Mouse (Mus musculus): ENCODE measurements around the gene Ehd1.

Ehd1 gene

DNA sequence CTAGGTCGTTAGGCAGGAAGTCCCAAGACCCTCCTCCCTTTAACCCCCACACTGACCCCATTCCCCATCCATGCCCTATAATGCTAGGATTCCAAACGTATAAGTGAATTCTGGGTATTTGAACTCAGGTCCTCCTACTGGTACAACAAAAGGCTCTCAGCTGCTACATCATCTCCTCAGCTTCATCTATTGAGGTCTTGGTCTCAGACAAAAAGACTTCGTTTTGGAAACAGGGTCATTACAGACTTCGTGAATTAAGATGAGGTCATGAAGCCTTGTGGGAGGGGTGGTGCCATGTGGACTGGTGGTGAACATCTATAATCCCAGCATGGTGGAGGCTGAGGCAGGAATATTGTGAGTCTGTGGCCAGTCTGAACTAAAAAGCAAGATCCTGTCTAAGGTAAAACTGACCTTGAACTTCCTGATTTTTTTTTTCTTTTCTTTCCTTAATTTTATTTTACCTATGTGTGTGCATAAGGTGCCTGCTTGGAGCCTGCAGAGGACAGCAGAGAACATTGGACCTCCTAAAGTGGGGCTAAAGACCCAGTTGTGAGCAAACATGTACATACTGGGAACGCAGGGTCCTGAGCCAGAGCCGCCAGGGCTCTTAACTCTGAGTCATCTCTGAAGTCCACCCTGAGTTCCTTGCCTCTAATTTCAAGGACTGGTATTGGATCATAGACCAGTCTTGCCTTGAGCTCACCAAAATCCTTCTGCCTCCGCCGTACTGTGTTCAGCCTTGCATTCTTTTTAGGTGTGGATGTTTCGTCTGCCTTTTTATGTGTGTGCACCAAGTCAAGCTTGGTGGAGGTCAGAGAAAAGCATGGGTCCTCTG is 57.5 kb downstream of the Ehd1 start:
- DNase-seq (ENCODE audit: low spot score in 2 of 2) = no peak

DNA sequence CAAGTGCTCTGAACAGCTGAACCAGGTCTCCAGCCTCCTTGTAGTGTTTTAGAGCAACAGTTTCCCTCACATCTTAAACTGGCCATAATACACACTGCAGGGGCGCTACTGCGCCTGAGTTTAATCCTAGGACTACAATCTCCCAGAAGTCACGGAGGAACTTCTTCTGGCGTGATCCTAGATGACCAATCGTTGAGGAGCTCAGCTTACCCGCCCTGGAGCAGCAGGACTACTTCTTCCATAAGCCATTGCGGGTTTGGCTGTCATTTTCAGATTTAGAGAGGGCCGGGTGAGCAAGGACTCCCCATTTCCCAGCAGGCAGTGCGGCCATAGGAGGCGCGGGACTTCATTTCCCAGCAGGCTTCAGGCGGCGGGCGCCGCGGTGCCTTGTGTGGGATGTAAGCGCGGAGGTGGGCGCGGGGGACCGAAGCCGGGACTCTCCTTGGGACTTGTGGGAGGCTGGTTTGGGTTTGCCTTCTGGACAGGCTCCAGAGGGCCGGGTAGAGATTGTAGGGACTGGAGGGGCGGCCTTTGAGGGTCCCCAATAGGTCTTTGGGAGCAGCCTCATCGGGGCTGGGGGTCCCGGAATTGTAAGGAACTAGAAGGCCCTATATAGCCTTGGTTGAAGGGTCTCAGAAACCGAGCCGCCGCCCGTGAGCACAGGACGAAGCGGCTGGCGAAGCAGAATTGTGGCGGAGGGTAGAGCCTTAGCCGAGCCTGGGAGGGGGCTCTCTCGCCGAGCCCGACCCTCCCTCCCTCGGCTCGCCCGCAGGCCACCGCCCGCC is 58.3 kb downstream of the Ehd1 start, which contains the start of gene Men1:
TSS of gene Men1 (plus strand) at position 307 of the 785 bp plus-strand sequence.
- peak; percentile 92 to 95 for DNase-seq (ENCODE audit: low spot score in 2 of 2)

DNA sequence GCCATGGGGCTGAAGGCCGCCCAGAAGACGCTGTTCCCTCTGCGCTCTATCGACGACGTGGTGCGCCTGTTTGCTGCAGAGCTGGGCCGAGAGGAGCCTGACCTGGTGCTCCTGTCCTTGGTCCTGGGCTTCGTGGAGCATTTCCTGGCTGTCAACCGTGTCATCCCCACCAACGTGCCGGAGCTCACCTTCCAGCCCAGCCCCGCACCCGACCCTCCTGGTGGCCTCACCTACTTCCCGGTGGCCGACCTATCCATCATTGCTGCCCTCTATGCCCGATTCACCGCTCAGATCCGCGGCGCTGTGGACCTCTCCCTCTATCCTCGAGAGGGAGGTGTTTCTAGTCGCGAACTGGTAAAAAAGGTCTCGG is 58.9 kb downstream of the Ehd1 start:
- DNase-seq (ENCODE audit: low spot score in 2 of 2) = no peak

DNA sequence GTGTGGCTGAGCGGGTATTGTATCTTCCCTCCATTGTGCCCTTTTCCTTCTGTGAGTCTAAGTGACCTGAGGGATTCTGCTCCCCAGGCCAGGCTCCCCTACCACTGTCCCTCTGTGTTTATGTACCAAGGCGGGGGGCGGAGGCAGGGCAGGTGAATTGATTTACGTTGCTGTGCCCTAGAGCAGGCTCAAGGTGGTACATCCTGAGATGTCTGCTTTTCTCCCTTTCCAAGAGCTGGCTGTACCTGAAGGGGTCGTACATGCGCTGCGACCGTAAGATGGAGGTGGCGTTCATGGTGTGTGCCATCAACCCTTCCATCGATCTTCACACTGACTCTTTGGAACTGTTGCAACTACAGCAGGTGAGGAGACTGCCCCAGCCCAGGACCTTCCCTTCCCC is 60.4 kb downstream of the Ehd1 start:
- no peak for DNase-seq (ENCODE audit: low spot score in 2 of 2)

DNA sequence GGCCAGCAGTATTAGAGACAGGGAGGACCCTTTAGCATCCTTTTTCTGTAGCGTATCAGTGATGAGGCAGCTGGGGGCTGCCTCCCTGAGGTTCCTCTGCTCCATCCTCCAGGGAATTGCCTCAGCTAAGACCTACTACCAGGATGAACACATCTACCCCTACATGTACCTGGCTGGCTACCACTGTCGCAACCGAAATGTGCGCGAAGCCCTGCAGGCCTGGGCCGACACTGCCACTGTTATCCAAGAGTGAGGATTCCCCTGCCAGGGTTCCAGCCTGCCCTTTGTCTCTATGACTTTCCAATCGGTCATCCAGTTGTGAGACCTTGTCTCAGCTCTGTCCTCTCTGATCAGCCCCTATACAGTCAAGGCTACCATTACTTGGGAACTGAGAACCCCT is 61.6 kb downstream of the Ehd1 start:
- no peak for DNase-seq (ENCODE audit: low spot score in 2 of 2)

DNA sequence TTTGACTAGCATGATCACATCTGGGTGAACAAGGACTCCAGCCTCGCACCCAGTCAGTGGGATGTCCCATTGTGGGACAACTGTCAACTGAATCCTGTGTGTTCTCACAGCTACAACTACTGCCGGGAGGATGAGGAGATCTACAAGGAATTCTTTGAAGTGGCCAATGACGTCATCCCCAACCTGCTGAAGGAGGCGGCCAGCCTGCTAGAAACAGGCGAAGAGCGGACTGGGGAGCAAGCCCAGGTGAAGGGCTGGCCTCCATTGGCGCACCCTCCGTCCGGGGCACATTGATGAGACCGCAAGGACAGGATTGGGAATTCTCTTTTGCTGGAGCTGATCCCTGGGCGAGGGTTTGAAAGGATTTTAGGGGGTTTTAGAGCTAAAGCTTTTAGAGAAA is 62.2 kb downstream of the Ehd1 start:
- no peak for DNase-seq (ENCODE audit: low spot score in 2 of 2)

GRCm38 (mm10) chr19:6339191-6339590 is 62.7 kb downstream of the Ehd1 start:
- no peak for DNase-seq (ENCODE audit: low spot score in 2 of 2)

DNA sequence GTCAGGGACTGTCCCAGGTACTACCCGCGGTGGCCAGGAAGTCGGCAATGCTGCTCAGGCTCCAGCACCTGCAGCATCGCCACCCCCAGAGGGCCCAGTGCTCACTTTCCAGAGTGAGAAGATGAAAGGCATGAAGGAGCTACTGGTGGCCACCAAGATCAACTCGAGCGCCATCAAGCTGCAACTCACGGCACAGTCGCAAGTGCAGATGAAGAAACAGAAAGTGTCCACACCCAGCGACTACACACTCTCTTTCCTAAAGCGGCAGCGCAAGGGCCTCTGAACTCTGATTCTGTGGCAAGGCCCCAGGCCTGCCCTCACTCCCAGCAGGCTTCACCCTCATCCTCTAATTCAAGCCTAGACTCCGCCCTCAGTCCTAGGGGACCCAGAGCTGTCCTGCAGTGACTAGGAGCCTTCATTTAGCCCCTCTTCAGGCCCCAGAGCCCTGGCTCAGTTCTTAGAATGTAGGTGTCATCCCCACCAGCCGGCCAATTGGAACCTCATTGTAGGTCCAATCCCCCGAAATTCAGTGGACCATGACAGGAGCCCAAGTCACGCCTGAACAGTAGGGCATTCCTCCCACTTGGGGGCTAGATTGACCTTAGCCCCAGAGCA is 63.5 kb downstream of the Ehd1 start:
- no peak for DNase-seq (ENCODE audit: low spot score in 2 of 2)

DNA sequence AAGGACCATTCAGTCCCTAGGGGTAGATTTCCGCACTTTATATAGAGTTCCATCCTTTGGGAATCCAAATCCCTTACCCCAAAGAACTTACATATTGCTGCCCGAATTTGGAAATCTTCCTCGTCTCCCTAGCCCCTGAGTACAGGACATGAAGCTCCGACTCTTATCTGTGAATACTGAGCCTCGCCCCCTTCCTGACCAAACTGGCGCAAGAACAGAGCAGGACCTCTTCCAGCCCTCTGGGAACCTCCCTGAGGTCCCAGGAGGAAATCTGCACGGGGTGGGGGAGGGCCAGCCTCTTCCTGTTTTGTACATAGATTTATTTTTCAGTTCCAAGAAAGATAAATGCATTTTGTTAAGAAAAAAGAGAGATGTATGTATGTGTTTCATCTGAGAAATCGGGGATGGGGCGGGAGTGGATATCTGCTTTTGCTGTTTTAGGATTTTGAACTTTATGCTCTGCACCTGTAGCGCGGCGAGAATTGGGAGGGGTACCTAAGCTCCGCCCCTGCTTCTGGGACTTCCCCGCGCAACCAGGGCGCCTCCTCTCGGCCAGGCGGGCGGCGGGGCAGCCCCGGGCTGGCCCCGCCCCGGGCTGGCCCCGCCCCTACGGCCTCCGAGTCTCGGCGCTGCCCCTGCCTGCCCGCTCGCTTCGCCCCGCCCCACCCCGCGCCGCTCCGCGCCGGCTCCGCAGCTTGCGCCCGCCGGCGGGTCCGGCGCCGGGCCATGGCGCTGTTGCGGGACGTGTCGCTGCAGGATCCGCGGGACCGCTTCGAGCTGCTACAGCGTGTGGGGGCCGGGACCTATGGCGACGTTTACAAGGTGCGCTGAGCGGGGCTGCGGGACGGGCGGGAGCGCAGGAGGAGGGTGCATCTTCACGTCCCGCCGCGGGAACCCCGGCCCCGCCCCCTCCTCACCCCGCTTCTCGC is 64.3 kb downstream of the Ehd1 start, which contains the start of gene Map4k2:
TSS of gene Map4k2 (plus strand) at position 612 of the 929 bp plus-strand sequence.
- DNase-seq (ENCODE audit: low spot score in 2 of 2) = peak in 1 of 2 experiments; percentile 55

GRCm38 (mm10) chr19:6341453-6342077 is 65.0 kb downstream of the Ehd1 start:
- no peak for DNase-seq (ENCODE audit: low spot score in 2 of 2)

DNA sequence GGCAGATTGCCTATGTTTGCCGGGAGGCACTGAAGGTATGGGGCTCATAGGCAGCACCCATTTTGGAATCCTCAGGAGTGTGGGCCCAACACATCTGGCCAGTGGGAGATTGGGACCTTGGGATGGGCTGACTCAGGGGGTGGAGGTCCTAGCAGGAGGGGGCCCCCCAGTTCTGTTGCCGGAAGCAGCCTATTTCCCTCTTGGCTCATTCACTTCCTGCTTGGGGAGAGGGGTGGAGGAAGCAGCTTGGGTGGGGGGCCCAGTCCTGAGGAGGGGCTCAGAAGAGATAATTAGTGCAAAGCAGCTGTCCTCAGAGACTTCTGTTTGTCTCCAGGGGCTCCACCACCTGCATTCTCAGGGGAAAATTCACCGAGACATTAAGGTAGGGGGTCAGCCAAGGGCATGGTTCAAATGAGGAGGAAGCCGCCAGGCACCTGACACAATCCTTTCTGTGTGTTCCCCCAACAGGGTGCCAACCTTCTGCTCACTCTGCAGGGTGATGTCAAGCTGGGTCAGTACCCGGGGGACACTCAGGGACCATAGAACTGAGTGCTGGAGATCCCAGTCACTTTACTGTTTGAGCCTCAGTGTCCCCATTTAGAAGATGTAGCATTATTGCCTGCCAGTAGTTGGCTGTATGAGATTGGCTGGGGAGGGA is 65.9 kb downstream of the Ehd1 start:
- DNase-seq (ENCODE audit: low spot score in 2 of 2) = no peak

GRCm38 (mm10) chr19:6343066-6343925 is 66.8 kb downstream of the Ehd1 start:
- DNase-seq (ENCODE audit: low spot score in 2 of 2) = no peak

DNA sequence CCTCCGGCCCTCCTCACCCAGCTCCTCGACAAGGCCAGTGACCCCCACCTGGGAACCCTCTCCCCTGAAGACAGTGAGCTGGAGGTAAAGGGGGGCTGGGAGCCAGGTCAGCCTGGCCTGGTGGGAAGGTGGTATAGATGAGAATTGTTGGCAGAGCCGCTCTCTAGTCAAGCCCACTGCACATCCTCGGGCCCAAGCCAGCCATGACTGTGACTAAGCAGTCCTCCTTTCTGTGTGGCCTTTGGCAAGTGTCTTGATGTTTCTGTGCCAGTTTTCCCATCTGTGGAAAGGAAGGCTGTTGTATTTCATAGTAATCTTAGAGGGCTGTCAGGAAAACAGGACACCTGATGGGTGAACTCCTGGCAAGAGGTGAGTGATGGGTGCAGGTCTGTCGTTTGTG is 67.5 kb downstream of the Ehd1 start:
- DNase-seq (ENCODE audit: low spot score in 2 of 2) = no peak

DNA sequence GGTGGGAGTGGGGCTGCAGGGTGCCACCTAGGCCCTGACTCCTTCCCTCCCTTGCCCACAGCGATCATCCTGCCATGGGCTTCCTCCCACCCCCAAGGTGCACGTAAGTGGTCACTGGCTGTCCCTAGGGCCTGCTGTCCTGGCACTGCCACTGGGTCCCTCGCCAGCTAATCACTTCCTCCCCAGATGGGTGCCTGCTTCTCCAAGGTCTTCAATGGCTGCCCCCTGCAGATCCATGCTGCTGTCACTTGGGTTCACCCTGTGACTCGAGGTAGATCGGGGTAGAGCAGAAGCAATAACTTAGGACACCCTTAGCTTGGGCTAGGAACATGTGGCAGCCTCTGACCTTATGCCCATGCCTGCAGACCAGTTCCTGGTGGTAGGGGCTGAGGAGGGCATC is 69.5 kb downstream of the Ehd1 start:
- DNase-seq (ENCODE audit: low spot score in 2 of 2) = no peak

GRCm38 (mm10) chr19:6346661-6347060 is 70.1 kb downstream of the Ehd1 start:
- DNase-seq (ENCODE audit: low spot score in 2 of 2) = no peak

DNA sequence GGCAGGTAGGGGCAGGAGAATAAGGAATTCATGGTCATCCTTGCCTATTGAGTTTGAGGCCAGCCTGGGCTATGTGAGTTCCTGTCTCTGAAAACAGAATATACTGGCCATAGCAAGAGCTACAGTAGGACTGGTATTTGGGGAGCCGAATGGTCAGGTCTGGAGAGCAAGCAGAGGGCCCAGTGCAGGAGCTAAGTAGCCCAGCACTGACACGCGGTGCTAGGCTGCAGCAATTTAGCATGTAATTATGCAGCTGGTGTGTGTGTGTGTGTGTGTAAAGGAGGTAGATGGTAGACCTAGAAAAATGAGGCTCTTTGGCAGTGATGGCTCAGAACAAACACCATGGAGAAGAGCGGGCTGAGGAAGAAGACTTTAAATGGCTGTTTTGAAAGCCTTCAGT is 71.1 kb downstream of the Ehd1 start:
- DNase-seq (ENCODE audit: low spot score in 2 of 2) = no peak

- DNase-seq (ENCODE audit: low spot score in 2 of 2) = no peak
Observed at GRCm38 (mm10) chr19:6348717-6349116, 72.2 kb downstream of the Ehd1 start.

DNA sequence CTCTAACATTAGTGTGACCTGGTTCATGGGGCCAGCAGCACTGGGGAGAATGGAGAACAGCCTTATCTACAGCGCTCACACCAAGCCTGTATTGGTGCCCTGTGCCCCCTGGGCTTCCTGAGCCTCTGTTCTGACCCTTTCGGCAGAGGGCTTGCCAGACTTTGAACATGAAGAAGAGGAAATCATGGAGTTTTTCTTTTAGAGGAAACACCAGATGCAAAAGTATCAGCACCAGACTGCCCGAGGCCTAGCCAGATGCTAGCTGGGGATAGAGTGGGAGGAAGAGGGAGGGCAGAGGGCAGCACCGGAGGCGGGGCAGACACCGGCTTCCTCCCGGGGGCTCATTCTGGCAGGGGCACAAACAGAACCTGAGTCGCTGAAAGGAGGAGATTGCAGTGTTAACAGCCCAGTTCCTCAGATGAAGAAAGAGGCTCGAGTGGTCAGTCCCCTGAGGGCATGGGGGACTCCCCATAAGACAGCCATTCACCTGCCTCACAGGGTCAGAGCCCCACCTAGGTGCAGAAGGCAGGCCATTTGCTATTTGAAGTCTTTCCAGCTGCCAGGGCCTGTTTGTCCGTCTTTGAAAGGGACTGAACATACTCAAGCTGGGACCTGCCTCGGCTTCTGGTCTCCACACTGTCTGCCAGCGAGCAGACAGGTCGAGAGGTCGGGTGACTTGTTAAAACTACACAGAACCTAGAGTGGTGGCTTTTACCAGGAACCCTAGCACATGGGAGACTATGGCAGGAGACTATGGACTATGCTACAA is 72.9 kb downstream of the Ehd1 start:
- DNase-seq (ENCODE audit: low spot score in 2 of 2) = no peak
